Comparison of ENCODE assay signal across 8 mouse cellular contexts in the genomic region with DNA sequence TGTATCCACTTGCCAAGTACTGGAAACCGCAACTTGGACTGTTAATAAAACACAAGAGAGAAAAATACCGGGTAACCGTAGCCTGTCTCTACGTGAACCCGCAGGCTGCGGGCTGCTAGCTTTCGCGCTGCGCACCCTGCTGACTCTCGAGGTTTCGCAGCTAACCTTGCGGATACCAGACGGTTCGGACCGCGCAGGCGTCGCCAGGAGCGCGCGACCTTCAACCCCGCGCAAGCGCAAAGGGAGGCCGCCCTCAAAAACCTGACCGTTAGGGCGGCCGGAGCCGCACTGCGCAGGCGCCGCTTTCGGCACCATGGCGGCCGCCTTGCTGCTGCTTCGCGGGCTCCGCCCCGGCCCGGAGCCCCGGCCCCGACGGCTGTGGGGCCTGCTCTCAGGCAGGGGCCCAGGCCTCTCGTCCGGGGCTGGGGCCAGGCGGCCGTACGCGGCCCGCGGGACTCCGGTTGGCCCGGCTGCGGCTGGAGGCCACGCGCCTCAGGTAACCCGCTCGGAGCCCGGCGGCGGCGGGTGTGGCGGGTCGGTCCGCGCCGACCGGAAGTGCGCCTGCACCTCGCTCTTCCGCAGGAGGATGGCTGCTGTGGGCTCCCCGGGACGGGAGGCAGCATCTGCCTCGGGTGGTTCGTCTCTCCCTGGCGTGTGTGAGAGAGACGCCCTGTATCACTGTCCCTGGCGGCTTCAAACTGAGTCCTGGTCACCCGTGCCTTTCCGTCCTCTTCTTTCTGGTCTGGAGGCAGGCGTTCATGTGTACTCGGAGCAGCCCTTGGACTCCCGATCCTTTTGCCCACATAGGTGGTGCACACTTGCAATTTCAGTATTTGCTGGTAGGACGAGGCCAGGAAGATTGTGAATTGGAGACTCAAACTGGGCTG. TPM values are rescaled to one million over a fixed set of nuclear protein-coding genes. Genes with fewer than 3 reads are reported as not detected.
A peak's percentile ranks its signal among the peaks of the same experiment; 100 is the strongest.
DNase-seq lines count a peak whose midpoint lies in the region; ATAC-seq and TF ChIP-seq lines count a peak whose summit lies in the region.

No protein-coding gene starts in this region.

- no peaks in the 10 kb centered on the region for H3K9me3 ChIP-seq in CH12.LX (replicated peaks; ENCODE audit: low read length)
- no peaks in the 10 kb centered on the region for H3K9me3 ChIP-seq in forebrain, embryonic 11.5 days (ENCODE audit: control insufficient read depth, low read length)
- H3K9me3 ChIP-seq in heart, postnatal 0 days (replicated peaks; ENCODE audit: control insufficient read depth, low read length): no peaks in the 10 kb centered on the region
- H3K9me3 ChIP-seq in liver, embryonic 16.5 days (replicated peaks; ENCODE audit: control insufficient read depth, low read length): no peaks in the 10 kb centered on the region
- no peaks in the 10 kb centered on the region for H3K9me3 ChIP-seq in neural tube, embryonic 13.5 days

- peak overlapping the region; percentile 85; the same call in 1 of the 2 replicates for H3K4me2 ChIP-seq in CH12.LX (ENCODE audit: insufficient read depth, low read depth, poor library complexity, severe bottlenecking)
- peak overlapping the region; percentile 73 for H3K4me2 ChIP-seq in forebrain, embryonic 11.5 days (ENCODE audit: low read depth, low read length, severe bottlenecking)
- H3K4me2 ChIP-seq in heart, postnatal 0 days (ENCODE audit: low read depth, low read length): peak overlapping the region; percentile 85
- peak overlapping the region; percentile 92 for H3K4me2 ChIP-seq in liver, embryonic 16.5 days (ENCODE audit: low read depth, low read length)
- H3K4me2 ChIP-seq in neural tube, embryonic 13.5 days: peak overlapping the region; percentile 69

- H3K79me2 ChIP-seq in CH12.LX (replicated peaks; ENCODE audit: control insufficient read depth, extremely low read depth, insufficient read depth, poor library complexity, severe bottlenecking): peaks cover 11% of the 10 kb centered on the region

- H3K27me3 ChIP-seq in CH12.LX (replicated peaks): no peaks in the 10 kb centered on the region
- H3K27me3 ChIP-seq in forebrain, embryonic 11.5 days (ENCODE audit: control insufficient read depth, insufficient read depth, low read length): no peaks in the 10 kb centered on the region
- no peaks in the 10 kb centered on the region for H3K27me3 ChIP-seq in heart, postnatal 0 days (ENCODE audit: control insufficient read depth, insufficient read depth, low read length)
- no peaks in the 10 kb centered on the region for H3K27me3 ChIP-seq in liver, embryonic 16.5 days (ENCODE audit: control insufficient read depth, insufficient read depth, low read depth, low read length)
- no peaks in the 10 kb centered on the region for H3K27me3 ChIP-seq in neural tube, embryonic 13.5 days
- H3K27me3 ChIP-seq in testis, adult 2 months (ENCODE audit: control insufficient read depth, insufficient read depth, low read length): no peaks in the 10 kb centered on the region

- DNase-seq in CH12.LX (ENCODE audit: extremely low read depth): peak; percentile 96
- DNase-seq in c-Kit-positive CD71-positive TER-119-negative erythroid progenitor cells, embryonic 14.5 days (ENCODE audit: low read depth): peak; percentile 96
- peak; percentile 98 for DNase-seq in forebrain, embryonic 11.5 days (ENCODE audit: low spot score)
- peak; percentile 96 for DNase-seq in heart, postnatal 0 days (ENCODE audit: low spot score)
- peak; percentile 96 to 98 for DNase-seq in kidney, postnatal 4 days

- H3K9ac ChIP-seq in CH12.LX (ENCODE audit: insufficient read depth, low read depth): peak overlapping the region; percentile 84
- H3K9ac ChIP-seq in forebrain, embryonic 11.5 days (ENCODE audit: low read length): peak overlapping the region; percentile 95
- H3K9ac ChIP-seq in heart, postnatal 0 days (replicated peaks; ENCODE audit: low read depth, low read length): peak overlapping the region; percentile 87
- H3K9ac ChIP-seq in liver, embryonic 16.5 days (ENCODE audit: low read depth, low read length): peak overlapping the region; percentile 97
- H3K9ac ChIP-seq in neural tube, embryonic 13.5 days: peak overlapping the region; percentile 90

- in situ Hi-C loops in CH12.LX (cut with MboI; ENCODE audit: low pct_ligation_motif_present, low pct_unique_long_range_greater_than_20kb, low sequenced_read_pairs): no loop called here

- peak; percentile 98 for TF ChIP-seq POLR2A in CH12.LX (IDR thresholded peaks at IDR 0.05; ENCODE audit: low read depth, low read length)
- TF ChIP-seq POLR2A in testis, adult 2 months (IDR thresholded peaks at IDR 0.05; ENCODE audit: control insufficient read depth, low read depth, low read length): peak; percentile 97

- peaks cover 0 to 30% of the 10 kb centered on the region in 2 experiments for H3K36me3 ChIP-seq in CH12.LX (replicated peaks in 1 of 2; ENCODE audit: control insufficient read depth in 1 of 2, insufficient read depth in 1 of 2, low read length in 1 of 2)
- H3K36me3 ChIP-seq in forebrain, embryonic 11.5 days (ENCODE audit: control insufficient read depth, insufficient read depth, low read length): no peaks in the 10 kb centered on the region
- peaks cover 16% of the 10 kb centered on the region for H3K36me3 ChIP-seq in heart, postnatal 0 days (replicated peaks; ENCODE audit: control insufficient read depth, insufficient read depth, low read length)
- no peaks in the 10 kb centered on the region for H3K36me3 ChIP-seq in liver, embryonic 16.5 days (ENCODE audit: control insufficient read depth, insufficient read depth)
- H3K36me3 ChIP-seq in neural tube, embryonic 13.5 days: peaks cover 10% of the 10 kb centered on the region
- peaks cover 1% of the 10 kb centered on the region for H3K36me3 ChIP-seq in testis, adult 2 months (ENCODE audit: control insufficient read depth, insufficient read depth, low read length)

- peak overlapping the region; percentile 62 for H3K27ac ChIP-seq in CH12.LX (ENCODE audit: insufficient read depth, low read depth)
- H3K27ac ChIP-seq in forebrain, embryonic 11.5 days (ENCODE audit: low read depth, low read length): peak overlapping the region; percentile 84
- peak overlapping the region; percentile 88 for H3K27ac ChIP-seq in heart, postnatal 0 days (ENCODE audit: low read depth)
- H3K27ac ChIP-seq in liver, embryonic 16.5 days (ENCODE audit: low read length): peak overlapping the region; percentile 87
- peak overlapping the region; percentile 93 for H3K27ac ChIP-seq in neural tube, embryonic 13.5 days (replicated peaks)
- H3K27ac ChIP-seq in testis, adult 2 months (ENCODE audit: control insufficient read depth, insufficient read depth, low read depth, low read length): peak overlapping the region; percentile 84

- WGBS in forebrain, embryonic 11.5 days: under 1% methylated on average over 84 of the region's 84 CpGs
- under 1% methylated on average over 60 of the region's 84 CpGs for WGBS in heart, postnatal 0 days
- under 1% methylated on average over 84 of the region's 84 CpGs for WGBS in liver, embryonic 16.5 days (ENCODE audit: insufficient replicate concordance)
- under 1% methylated on average over 84 of the region's 84 CpGs for WGBS in neural tube, embryonic 13.5 days

- peak; percentile 96 for ATAC-seq in forebrain, embryonic 11.5 days (replicated peaks; ENCODE audit: low FRiP score)
- peak; percentile 99 for ATAC-seq in heart, postnatal 0 days (ENCODE audit: insufficient read depth, low read depth)
- ATAC-seq in liver, embryonic 16.5 days (ENCODE audit: low read depth): peak; percentile 98
- peak; percentile 98 for ATAC-seq in neural tube, embryonic 13.5 days (ENCODE audit: low read depth)

- dilution Hi-C loops in CH12.LX (cut with MboI; ENCODE audit: extremely low pct_ligation_motif_present, extremely low pct_unique_long_range_greater_than_20kb, low sequenced_read_pairs): no loop called here

- TF ChIP-seq CTCF in CH12.LX (conservative IDR thresholded peaks at IDR 0.05 in 1 of 2, IDR thresholded peaks at IDR 0.05 in 1 of 2; ENCODE audit: low read depth in 2 of 2, low read length in 2 of 2): peak in 1 of 2 experiments; percentile 58; a peak in 2 of 4 replicates
- peak; percentile 56 for TF ChIP-seq CTCF in heart, postnatal 0 days (IDR thresholded peaks at IDR 0.05; ENCODE audit: low read depth)
- no peak for TF ChIP-seq CTCF in testis, adult 2 months (IDR thresholded peaks at IDR 0.05; ENCODE audit: control insufficient read depth, insufficient read depth, insufficient replicate concordance, low read depth, low read length)

- H3K4me3 ChIP-seq in CH12.LX (replicated peaks in 1 of 3; ENCODE audit: low read depth in 2 of 3, low read length in 2 of 3, poor library complexity in 1 of 3): peak overlapping the region; percentile 82 to 98 (median 98)
- peak overlapping the region; percentile 88 for H3K4me3 ChIP-seq in forebrain, embryonic 11.5 days (ENCODE audit: low read depth, low read length)
- peak overlapping the region; percentile 87 for H3K4me3 ChIP-seq in heart, postnatal 0 days (ENCODE audit: low read depth, low read length)
- peak overlapping the region; percentile 96 for H3K4me3 ChIP-seq in liver, embryonic 16.5 days (ENCODE audit: low read depth, low read length)
- peak overlapping the region; percentile 77 for H3K4me3 ChIP-seq in neural tube, embryonic 13.5 days
- peak overlapping the region; percentile 86 for H3K4me3 ChIP-seq in testis, adult 2 months (ENCODE audit: control insufficient read depth, low read depth, low read length)

- H3K4me1 ChIP-seq in CH12.LX (ENCODE audit: control insufficient read depth in 1 of 2, insufficient read depth in 2 of 2): peaks cover 7 to 26% of the 10 kb centered on the region in 2 experiments
- peaks cover 5% of the 10 kb centered on the region; the same call in 1 of the 2 replicates for H3K4me1 ChIP-seq in forebrain, embryonic 11.5 days (replicated peaks; ENCODE audit: control insufficient read depth, insufficient read depth, low read length)
- H3K4me1 ChIP-seq in heart, postnatal 0 days (ENCODE audit: control insufficient read depth, insufficient read depth): peaks cover 9% of the 10 kb centered on the region; the same call in 1 of the 2 replicates
- H3K4me1 ChIP-seq in liver, embryonic 16.5 days (ENCODE audit: control insufficient read depth, low read depth, low read length): peaks cover 20% of the 10 kb centered on the region
- H3K4me1 ChIP-seq in neural tube, embryonic 13.5 days (replicated peaks): peaks cover 33% of the 10 kb centered on the region
- peaks cover 6% of the 10 kb centered on the region for H3K4me1 ChIP-seq in testis, adult 2 months (ENCODE audit: control insufficient read depth, insufficient read depth, low read length)

- TF ChIP-seq EP300 in CH12.LX (IDR thresholded peaks at IDR 0.05; ENCODE audit: low read length): no peak
- TF ChIP-seq EP300 in heart, postnatal 0 days (IDR thresholded peaks at IDR 0.05; ENCODE audit: low read depth): 0 out of 2 replicates have a peak, but pooled peaks have one; percentile 46

- peak; percentile 49 for TF ChIP-seq RAD21 in CH12.LX (IDR thresholded peaks at IDR 0.05; ENCODE audit: low read depth, low read length)

RNA-seq across cellular contexts. Expression of a gene that starts 2.7 kb away (rescaled TPM):
- total RNA-seq in CH12.LX (2012; rRNA removed) (32.8 and 35.2 TPM in 2 replicates), CH12.LX (2014; rRNA removed) (20.8 and 21.2 TPM in 2 replicates)
- polyA plus RNA-seq in CH12.LX (2012; ENCODE audit: insufficient read length, low read depth): 26.1 and 35.8 TPM in 2 replicates
- polyA plus RNA-seq in forebrain, embryonic 11.5 days (2014; fragmentation: Nextera tagmentation; extraction: Ambion mirVana): 43.5 and 52.6 TPM in 2 replicates
- 72.8 and 83.1 TPM in 2 replicates for total RNA-seq in heart, postnatal 0 days (2014; rRNA removed; ENCODE audit: low replicate concordance)
- 63.3 and 65.1 TPM in 2 replicates for polyA plus RNA-seq in heart, postnatal 0 days (2015; fragmentation: Nextera tagmentation; extraction: Ambion mirVana)
- polyA plus RNA-seq in liver, embryonic 16.5 days (2015; fragmentation: Nextera tagmentation; extraction: Ambion mirVana): 19.9 and 20.7 TPM in 2 replicates
- 48.7 and 50.1 TPM in 2 replicates for polyA plus RNA-seq in neural tube, embryonic 13.5 days (2015; fragmentation: Nextera tagmentation; extraction: Ambion mirVana)
- 101 and 124 TPM in 2 replicates for polyA plus RNA-seq in testis, adult 2 months (2012; rRNA removed)

RNA-seq across cellular contexts. Expression of a gene that starts 23.4 kb away (rescaled TPM):
- total RNA-seq in CH12.LX (2012; rRNA removed) (51.1 and 60.7 TPM in 2 replicates), CH12.LX (2014; rRNA removed) (37.4 and 37.7 TPM in 2 replicates)
- 74.1 and 74.9 TPM in 2 replicates for polyA plus RNA-seq in CH12.LX (2012; ENCODE audit: insufficient read length, low read depth)
- polyA plus RNA-seq in forebrain, embryonic 11.5 days (2014; fragmentation: Nextera tagmentation; extraction: Ambion mirVana): 94.4 and 95.0 TPM in 2 replicates
- total RNA-seq in heart, postnatal 0 days (2014; rRNA removed; ENCODE audit: low replicate concordance): 51.2 and 65.8 TPM in 2 replicates
- polyA plus RNA-seq in heart, postnatal 0 days (2015; fragmentation: Nextera tagmentation; extraction: Ambion mirVana): 21.6 and 24.3 TPM in 2 replicates
- polyA plus RNA-seq in liver, embryonic 16.5 days (2015; fragmentation: Nextera tagmentation; extraction: Ambion mirVana): 7.8 and 8.6 TPM in 2 replicates
- 43.2 and 58.2 TPM in 2 replicates for polyA plus RNA-seq in neural tube, embryonic 13.5 days (2015; fragmentation: Nextera tagmentation; extraction: Ambion mirVana)
- 37.6 and 41.9 TPM in 2 replicates for polyA plus RNA-seq in testis, adult 2 months (2012; rRNA removed)

RNA-seq across cellular contexts. Expression of a gene that starts 36.7 kb away (rescaled TPM):
- total RNA-seq in CH12.LX (2012; rRNA removed) (3,361 and 3,721 TPM in 2 replicates), CH12.LX (2014; rRNA removed) (2,646 and 2,709 TPM in 2 replicates)
- polyA plus RNA-seq in CH12.LX (2012; ENCODE audit: insufficient read length, low read depth): 973 and 1,610 TPM in 2 replicates
- 1,219 and 1,311 TPM in 2 replicates for polyA plus RNA-seq in forebrain, embryonic 11.5 days (2014; fragmentation: Nextera tagmentation; extraction: Ambion mirVana)
- total RNA-seq in heart, postnatal 0 days (2014; rRNA removed; ENCODE audit: low replicate concordance): 2,455 and 2,720 TPM in 2 replicates
- polyA plus RNA-seq in heart, postnatal 0 days (2015; fragmentation: Nextera tagmentation; extraction: Ambion mirVana): 813 and 854 TPM in 2 replicates
- polyA plus RNA-seq in liver, embryonic 16.5 days (2015; fragmentation: Nextera tagmentation; extraction: Ambion mirVana): 732 and 803 TPM in 2 replicates
- polyA plus RNA-seq in neural tube, embryonic 13.5 days (2015; fragmentation: Nextera tagmentation; extraction: Ambion mirVana): 629 and 772 TPM in 2 replicates
- 834 and 1,155 TPM in 2 replicates for polyA plus RNA-seq in testis, adult 2 months (2012; rRNA removed)

RNA-seq across cellular contexts. Expression of a gene that starts 51.7 kb away (rescaled TPM):
- total RNA-seq in CH12.LX (2012; rRNA removed) (0.08 TPM in 1 of 2 replicates, not detected in the other), CH12.LX (2014; rRNA removed) (not detected in 2 replicates)
- polyA plus RNA-seq in CH12.LX (2012; ENCODE audit: insufficient read length, low read depth): not detected in 2 replicates
- 0.19 TPM in 1 of 2 replicates, not detected in the other for polyA plus RNA-seq in forebrain, embryonic 11.5 days (2014; fragmentation: Nextera tagmentation; extraction: Ambion mirVana)
- 0.42 and 9.0 TPM in 2 replicates for total RNA-seq in heart, postnatal 0 days (2014; rRNA removed; ENCODE audit: low replicate concordance)
- polyA plus RNA-seq in heart, postnatal 0 days (2015; fragmentation: Nextera tagmentation; extraction: Ambion mirVana): 0.15 and 0.16 TPM in 2 replicates
- polyA plus RNA-seq in liver, embryonic 16.5 days (2015; fragmentation: Nextera tagmentation; extraction: Ambion mirVana): 0.29 and 0.32 TPM in 2 replicates
- 0.68 and 1.1 TPM in 2 replicates for polyA plus RNA-seq in neural tube, embryonic 13.5 days (2015; fragmentation: Nextera tagmentation; extraction: Ambion mirVana)
- 1.1 and 1.3 TPM in 2 replicates for polyA plus RNA-seq in testis, adult 2 months (2012; rRNA removed)

Comparison
In these comparisons a context has a peak if more than half of its experiments do, and no peak if none do; other contexts are left out.
1. Peak in every context shown above with its lines: DNase-seq, ATAC-seq, H3K4me3 ChIP-seq and H3K27ac ChIP-seq.